11 mouse cellular contexts compared by ENCODE assay signal in the genomic region with DNA sequence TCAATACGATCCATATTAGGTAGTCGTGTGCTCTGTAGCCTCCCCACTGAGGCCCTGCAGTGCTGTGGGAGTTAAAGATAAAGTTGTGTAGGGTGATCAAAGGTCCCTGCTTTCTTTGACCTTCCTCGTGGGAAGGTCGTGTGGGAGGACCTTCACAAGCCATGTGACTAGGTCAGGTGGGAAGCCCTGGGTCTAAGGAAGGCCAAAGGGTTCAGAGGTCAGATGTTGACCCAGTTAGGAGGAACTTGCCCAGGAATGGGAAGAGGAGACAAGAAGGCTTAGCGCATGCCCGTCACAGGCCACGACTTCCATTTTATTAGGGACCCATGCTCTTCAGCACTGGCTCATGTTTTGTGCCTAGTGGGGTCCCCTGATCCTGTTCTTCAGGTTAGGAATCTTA.
"Had no signal": no experiment of that assay in that cellular context is flagged by ENCODE, and none has a peak within 500 bp of the region (broad histone marks: within the 10 kb centered on the region; RNA-seq: fewer than 3 reads in every experiment).

No protein-coding gene starts in this region.

- DNase-seq: kidney, postnatal 10 days; left cerebral cortex, postnatal 4 days; lung, adult 2 months; lung, postnatal 36 days; midbrain, embryonic 14.5 days; spleen, adult 18-20 months; thymus, adult 18-20 months; thymus, postnatal 14 days had no signal

- H3K27me3 ChIP-seq: limb, embryonic 13.5 days had no signal

- H3K4me2 ChIP-seq: limb, embryonic 13.5 days had no signal

- H3K4me3 ChIP-seq: limb, embryonic 13.5 days; myocyte had no signal

- ATAC-seq: lung, postnatal 0 days had no signal

- H3K27ac ChIP-seq: limb, embryonic 13.5 days had no signal

- H3K9me3 ChIP-seq: limb, embryonic 13.5 days had no signal

- H3K9ac ChIP-seq: limb, embryonic 13.5 days had no signal
